Mouse (Mus musculus): ENCODE results near the gene Ntrk3. TPM values are rescaled to one million over a fixed set of nuclear protein-coding genes. Genes with fewer than 3 reads are reported as not detected.

The Ntrk3 gene
- polyA plus RNA-seq, 1 experiment from 2014 or later: 0.24 TPM

- no peak overlapping the region for H3K9ac ChIP-seq
- ATAC-seq: no peak
- H3K27me3 ChIP-seq (replicated peaks): no peaks in the 10 kb centered on the region
- H3K4me3 ChIP-seq: no peak overlapping the region
- no peaks in the 10 kb centered on the region for H3K36me3 ChIP-seq
- no peaks in the 10 kb centered on the region for H3K9me3 ChIP-seq (replicated peaks)
- no peaks in the 10 kb centered on the region for H3K4me1 ChIP-seq
- H3K4me2 ChIP-seq: no peak overlapping the region
- WGBS (ENCODE audit: insufficient replicate concordance): 73% methylated on average over 3 of the region's 3 CpGs
- no peak overlapping the region for H3K27ac ChIP-seq
Measured at GRCm38 (mm10) chr7:78326185-78326584, 411.6 kb downstream of the Ntrk3 start.

- no peaks in the 10 kb centered on the region for H3K27me3 ChIP-seq (replicated peaks)
- no peak overlapping the region for H3K4me2 ChIP-seq
- 65% methylated on average over 4 of the region's 4 CpGs for WGBS (ENCODE audit: insufficient replicate concordance)
- ATAC-seq: no peak
- H3K4me1 ChIP-seq: no peaks in the 10 kb centered on the region
- no peaks in the 10 kb centered on the region for H3K36me3 ChIP-seq
- no peaks in the 10 kb centered on the region for H3K9me3 ChIP-seq (replicated peaks)
- no peak overlapping the region for H3K27ac ChIP-seq
- H3K9ac ChIP-seq: no peak overlapping the region
- no peak overlapping the region for H3K4me3 ChIP-seq
Measured at GRCm38 (mm10) chr7:78318640-78319039, 419.2 kb downstream of the Ntrk3 start.

DNA sequence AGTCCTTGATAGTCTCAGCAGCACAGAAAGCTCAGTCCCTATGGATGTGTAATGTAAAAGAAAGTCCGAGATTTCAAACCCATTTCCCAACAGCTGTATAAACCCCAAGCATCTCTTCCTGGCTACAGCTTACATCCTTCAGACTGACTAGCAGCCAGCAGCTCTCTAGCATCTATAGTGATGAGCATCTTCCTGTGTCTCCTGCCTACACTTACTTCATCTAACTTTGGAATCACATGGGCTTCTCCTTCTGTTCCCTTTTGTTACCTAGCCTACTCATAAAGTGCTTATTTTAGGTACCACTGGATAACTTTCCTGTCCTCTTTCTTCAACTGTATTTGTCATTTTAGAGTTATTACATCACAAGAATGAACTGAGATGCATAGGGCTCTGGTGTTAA, 432.0 kb downstream of the Ntrk3 start:
- 62% methylated on average over 1 of the region's 1 CpGs for WGBS (ENCODE audit: insufficient replicate concordance)
- H3K4me3 ChIP-seq: no peak overlapping the region
- H3K4me2 ChIP-seq: no peak overlapping the region
- no peaks in the 10 kb centered on the region for H3K36me3 ChIP-seq
- H3K9ac ChIP-seq: no peak overlapping the region
- H3K4me1 ChIP-seq: no peaks in the 10 kb centered on the region
- no peaks in the 10 kb centered on the region for H3K27me3 ChIP-seq (replicated peaks)
- H3K27ac ChIP-seq: no peak overlapping the region
- no peak for ATAC-seq
- no peaks in the 10 kb centered on the region; the same call in 1 of the 2 replicates for H3K9me3 ChIP-seq (replicated peaks)

DNA sequence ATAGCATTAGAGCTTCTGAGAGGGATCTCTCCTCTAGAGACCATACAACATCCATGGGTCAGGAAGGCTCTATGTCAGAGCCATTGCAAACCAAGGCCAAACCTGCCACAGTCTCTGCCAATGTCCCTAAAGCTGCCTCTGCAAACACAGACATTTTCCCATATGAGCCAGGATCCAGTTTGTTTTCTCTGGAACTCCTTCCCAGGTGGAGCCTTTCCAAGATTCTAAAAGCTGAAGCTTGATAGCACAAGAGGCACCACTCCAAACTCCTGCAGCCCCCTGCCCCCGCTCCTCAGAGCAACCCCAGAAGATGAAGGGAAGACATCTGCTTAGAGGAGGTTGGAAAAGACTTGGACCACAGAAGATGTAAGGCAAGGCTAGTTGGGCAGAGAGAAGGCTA, 432.8 kb downstream of the Ntrk3 start:
- WGBS (ENCODE audit: insufficient replicate concordance): 67% methylated on average over 1 of the region's 1 CpGs

GRCm38 (mm10) chr7:78297290-78297689, 440.5 kb downstream of the Ntrk3 start:
- no peaks in the 10 kb centered on the region for H3K4me1 ChIP-seq
- H3K9ac ChIP-seq: no peak overlapping the region
- no peak overlapping the region for H3K27ac ChIP-seq
- H3K27me3 ChIP-seq (replicated peaks): no peaks in the 10 kb centered on the region
- no peak for ATAC-seq
- no peaks in the 10 kb centered on the region for H3K36me3 ChIP-seq
- 55% methylated on average over 5 of the region's 5 CpGs for WGBS (ENCODE audit: insufficient replicate concordance)
- no peaks in the 10 kb centered on the region; the same call in 1 of the 2 replicates for H3K9me3 ChIP-seq (replicated peaks)
- no peak overlapping the region for H3K4me3 ChIP-seq
- H3K4me2 ChIP-seq: no peak overlapping the region

More for the DNA sequence above, 432.8 kb downstream of the Ntrk3 start:
- Histone ChIP-seq H3K27me3 (replicated peaks) (no peaks in the 10 kb centered on the region), H3K27ac (no peak overlapping the region), H3K9ac (no peak overlapping the region), H3K9me3 (replicated peaks) (no peaks in the 10 kb centered on the region; the same call in 1 of the 2 replicates), H3K4me1 (no peaks in the 10 kb centered on the region), H3K4me2 (no peak overlapping the region), H3K4me3 (no peak overlapping the region), H3K36me3 (no peaks in the 10 kb centered on the region)
- no peak for ATAC-seq

GRCm38 (mm10) chr7:78294322-78294721, 443.5 kb downstream of the Ntrk3 start:
- H3K4me2 ChIP-seq: no peak overlapping the region
- WGBS (ENCODE audit: insufficient replicate concordance): 57% methylated on average over 3 of the region's 3 CpGs
- ATAC-seq: no peak

GRCm38 (mm10) chr7:78290186-78290585, 447.6 kb downstream of the Ntrk3 start:
- no peak overlapping the region for H3K4me3 ChIP-seq
- H3K36me3 ChIP-seq: no peaks in the 10 kb centered on the region
- no peaks in the 10 kb centered on the region for H3K9me3 ChIP-seq (replicated peaks)
- H3K4me1 ChIP-seq: no peaks in the 10 kb centered on the region
- H3K27me3 ChIP-seq (replicated peaks): no peaks in the 10 kb centered on the region
- no peak overlapping the region for H3K4me2 ChIP-seq
- WGBS (ENCODE audit: insufficient replicate concordance): 55% methylated on average over 2 of the region's 2 CpGs
- ATAC-seq: no peak
- H3K9ac ChIP-seq: no peak overlapping the region
- no peak overlapping the region for H3K27ac ChIP-seq

More at GRCm38 (mm10) chr7:78294322-78294721, 443.5 kb downstream of the Ntrk3 start:
- no peak overlapping the region for H3K9ac ChIP-seq
- no peaks in the 10 kb centered on the region for H3K36me3 ChIP-seq
- H3K4me1 ChIP-seq: no peaks in the 10 kb centered on the region
- H3K27me3 ChIP-seq (replicated peaks): no peaks in the 10 kb centered on the region
- H3K4me3 ChIP-seq: no peak overlapping the region
- no peaks in the 10 kb centered on the region for H3K9me3 ChIP-seq (replicated peaks)
- no peak overlapping the region for H3K27ac ChIP-seq

GRCm38 (mm10) chr7:78286516-78287238, 451.1 kb downstream of the Ntrk3 start:
- Histone ChIP-seq H3K4me2 (no peak overlapping the region), H3K27ac (no peak overlapping the region), H3K4me3 (no peak overlapping the region), H3K36me3 (no peaks in the 10 kb centered on the region), H3K4me1 (no peaks in the 10 kb centered on the region), H3K9ac (no peak overlapping the region), H3K9me3 (replicated peaks) (no peaks in the 10 kb centered on the region), H3K27me3 (replicated peaks) (no peaks in the 10 kb centered on the region)
- no peak for ATAC-seq
- WGBS (ENCODE audit: insufficient replicate concordance): 60% methylated on average over 2 of the region's 2 CpGs

DNA sequence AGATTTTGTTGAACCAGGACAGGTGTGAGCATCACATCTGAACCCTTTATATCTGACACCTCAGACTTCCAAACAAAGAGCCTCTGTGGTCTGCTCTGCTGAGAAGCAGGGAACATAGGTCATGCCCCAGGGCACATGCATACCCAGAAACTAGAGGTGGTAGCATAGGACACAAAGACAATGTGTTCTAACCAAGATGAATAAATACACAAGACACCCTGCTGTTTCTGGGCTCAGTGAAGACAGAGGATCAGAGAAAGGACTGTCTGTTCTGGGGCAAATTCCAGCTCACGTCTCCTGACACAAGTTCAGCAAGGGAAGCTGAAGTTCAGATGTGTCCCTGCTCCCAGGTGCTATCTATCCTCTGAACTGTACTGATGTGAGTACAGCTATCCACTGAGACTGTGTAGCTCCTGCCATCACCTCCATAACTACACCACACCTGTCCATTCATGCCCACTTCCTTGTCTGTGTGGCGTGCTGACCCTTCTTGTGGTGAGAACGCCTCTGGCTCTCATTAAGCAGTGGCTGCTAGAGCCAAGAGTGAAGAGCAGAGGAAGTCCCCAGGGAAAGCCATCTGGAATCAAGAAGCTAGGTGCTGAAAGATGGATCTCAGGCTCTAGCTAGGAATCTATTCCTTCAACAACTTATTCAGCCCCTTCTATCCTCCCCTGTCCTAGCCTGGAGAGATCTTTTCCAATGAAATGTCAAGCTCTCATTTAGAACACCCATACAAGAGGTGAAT, 468.1 kb downstream of the Ntrk3 start:
- H3K27ac ChIP-seq: no peak overlapping the region
- H3K36me3 ChIP-seq: no peaks in the 10 kb centered on the region
- no peak overlapping the region for H3K4me2 ChIP-seq
- no peak for ATAC-seq
- no peak overlapping the region for H3K9ac ChIP-seq
- H3K4me3 ChIP-seq: no peak overlapping the region
- no peaks in the 10 kb centered on the region for H3K4me1 ChIP-seq
- H3K9me3 ChIP-seq (replicated peaks): no peaks in the 10 kb centered on the region
- 63% methylated on average over 3 of the region's 3 CpGs for WGBS (ENCODE audit: insufficient replicate concordance)
- H3K27me3 ChIP-seq (replicated peaks): no peaks in the 10 kb centered on the region

DNA sequence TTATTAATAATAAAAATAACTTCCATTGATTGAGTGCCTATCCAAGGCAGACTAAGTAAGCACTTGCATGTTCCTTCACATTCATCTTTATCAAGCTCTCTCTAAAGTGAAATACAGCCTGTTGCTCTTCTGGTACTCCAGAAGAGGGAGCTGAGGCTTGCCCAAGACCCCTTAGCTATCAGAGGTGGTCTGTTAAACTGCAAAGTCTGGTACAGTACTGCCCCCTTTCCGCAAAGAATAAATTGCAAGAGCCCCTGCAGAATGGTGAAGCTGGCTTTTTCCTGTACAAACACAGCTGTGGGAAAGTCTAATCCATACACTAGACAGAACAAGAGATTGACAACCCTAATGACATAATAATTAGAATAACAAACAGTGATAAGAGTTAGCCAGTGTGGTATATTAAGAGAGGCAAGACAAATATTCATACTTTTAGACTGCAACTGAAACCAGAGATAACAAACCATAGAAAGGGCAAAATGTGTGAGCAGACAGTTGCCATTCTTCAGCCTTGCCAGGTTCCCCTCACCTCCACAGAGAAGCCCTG, 470.3 kb downstream of the Ntrk3 start:
- no peak for ATAC-seq
- Histone ChIP-seq H3K4me3 (no peak overlapping the region), H3K9ac (no peak overlapping the region), H3K4me2 (no peak overlapping the region), H3K27me3 (replicated peaks) (no peaks in the 10 kb centered on the region), H3K27ac (no peak overlapping the region), H3K36me3 (no peaks in the 10 kb centered on the region), H3K9me3 (replicated peaks) (no peaks in the 10 kb centered on the region), H3K4me1 (no peaks in the 10 kb centered on the region)
- WGBS (ENCODE audit: insufficient replicate concordance): 21% methylated on average over 1 of the region's 1 CpGs

- no peak overlapping the region for H3K4me2 ChIP-seq
- H3K9ac ChIP-seq: no peak overlapping the region
- no peak overlapping the region for H3K4me3 ChIP-seq
- H3K27me3 ChIP-seq (replicated peaks): no peaks in the 10 kb centered on the region
- ATAC-seq: no peak
- H3K9me3 ChIP-seq (replicated peaks): no peaks in the 10 kb centered on the region
- no peaks in the 10 kb centered on the region for H3K4me1 ChIP-seq
- no peaks in the 10 kb centered on the region for H3K36me3 ChIP-seq
- H3K27ac ChIP-seq: no peak overlapping the region
- whole genome bisulfite sequencing (ENCODE audit: insufficient replicate concordance): 51% methylated on average over 5 of the region's 5 CpGs
Measured at GRCm38 (mm10) chr7:78264432-78265002, 473.3 kb downstream of the Ntrk3 start.
